Mouse (Mus musculus) ovary, adult 18-20 months (tissue): ENCODE results near the gene Grin2c.

Experiments used
- DNase-seq: peaks from one replicate; pipeline ENCODE4 v3.0.0; 2022; ENCODE audit warnings: low spot score, mixed read lengths

Gene Grin2c

GRCm38 (mm10) chr11:115267061-115267883 lies at the start of gene Grin2c:
TSS of gene Grin2c (minus strand) at chr11:115267243.
- DNase-seq = no peak

- DNase-seq = no peak
Observed at GRCm38 (mm10) chr11:115314249-115314648, 47.2 kb upstream of the Grin2c start.

GRCm38 (mm10) chr11:115308781-115309180 lies 41.7 kb upstream of the Grin2c start:
- DNase-seq = no peak

GRCm38 (mm10) chr11:115306863-115307262 lies 39.8 kb upstream of the Grin2c start, which contains the start of gene Otop2:
TSS of gene Otop2 (plus strand) at chr11:115307163.
- no peak for DNase-seq

GRCm38 (mm10) chr11:115303167-115303566 lies 36.1 kb upstream of the Grin2c start:
- DNase-seq = no peak

- DNase-seq = no peak
Observed at GRCm38 (mm10) chr11:115301351-115301750, 34.3 kb upstream of the Grin2c start.

GRCm38 (mm10) chr11:115300745-115301144 lies 33.7 kb upstream of the Grin2c start:
- DNase-seq = no peak

- DNase-seq = no peak
Observed at GRCm38 (mm10) chr11:115298160-115298559, 31.1 kb upstream of the Grin2c start.

GRCm38 (mm10) chr11:115297214-115297826 lies 30.3 kb upstream of the Grin2c start, which contains the start of gene Fads6:
TSS of gene Fads6 (minus strand) at chr11:115297663.
- peak; percentile 75 for DNase-seq

GRCm38 (mm10) chr11:115296471-115297210 lies 29.6 kb upstream of the Grin2c start:
- DNase-seq = no peak

GRCm38 (mm10) chr11:115295939-115296338 lies 28.9 kb upstream of the Grin2c start:
- no peak for DNase-seq

- DNase-seq = no peak
Observed at GRCm38 (mm10) chr11:115292631-115293375, 25.8 kb upstream of the Grin2c start.

GRCm38 (mm10) chr11:115291503-115291902 lies 24.5 kb upstream of the Grin2c start:
- no peak for DNase-seq

- peak; percentile 72 for DNase-seq
Observed at GRCm38 (mm10) chr11:115290919-115291318, 23.9 kb upstream of the Grin2c start.

- DNase-seq = no peak
Observed at GRCm38 (mm10) chr11:115290314-115290713, 23.3 kb upstream of the Grin2c start.

GRCm38 (mm10) chr11:115289885-115290284 lies 22.8 kb upstream of the Grin2c start:
- no peak for DNase-seq

- DNase-seq = no peak
Observed at GRCm38 (mm10) chr11:115288305-115288704, 21.3 kb upstream of the Grin2c start.

- no peak for DNase-seq
Observed at GRCm38 (mm10) chr11:115287386-115287785, 20.3 kb upstream of the Grin2c start.

GRCm38 (mm10) chr11:115286201-115286993 lies 19.4 kb upstream of the Grin2c start:
- no peak for DNase-seq

GRCm38 (mm10) chr11:115285282-115285681 lies 18.2 kb upstream of the Grin2c start:
- DNase-seq = no peak
